Mouse (Mus musculus) hindlimb bud, embryonic 11.5 days (tissue): ENCODE measurements around the gene Gucy2e.

Source experiments
- DNase-seq: peaks from one replicate; pipeline ENCODE4 v3.0.0-alpha.2; 2012; ENCODE audit warnings: low read depth, low spot score; ENCODE audit errors: extremely low spot score

The Gucy2e gene

GRCm38 (mm10) chr11:69178525-69178924, 58.3 kb downstream of the Gucy2e start:
- DNase-seq, result no peak

- no peak for DNase-seq
Observed at GRCm38 (mm10) chr11:69174722-69175121, 62.1 kb downstream of the Gucy2e start.

GRCm38 (mm10) chr11:69172606-69173005, 64.2 kb downstream of the Gucy2e start:
- no peak for DNase-seq

GRCm38 (mm10) chr11:69171626-69172025, 65.2 kb downstream of the Gucy2e start:
- DNase-seq, result no peak

GRCm38 (mm10) chr11:69169313-69169712, 67.5 kb downstream of the Gucy2e start:
- no peak for DNase-seq
